Mouse (Mus musculus): ENCODE data around the gene Otop3. TPM values are rescaled to one million over a fixed set of nuclear protein-coding genes. Genes with fewer than 3 reads are reported as not detected.

The Otop3 gene
- polyA plus RNA-seq, 1 experiment from 2014 or later: 1.0 TPM

- Histone ChIP-seq H3K36me3 (ENCODE audit: control insufficient read depth, insufficient read depth, low read length) (no peaks in the 10 kb centered on the region), H3K9me3 (ENCODE audit: control insufficient read depth, low read depth, low read length) (no peaks in the 10 kb centered on the region), H3K4me2 (replicated peaks; ENCODE audit: low read depth, low read length) (no peak overlapping the region), H3K27me3 (ENCODE audit: control insufficient read depth, insufficient read depth, low read length) (peaks cover 12% of the 10 kb centered on the region), H3K4me1 (ENCODE audit: control insufficient read depth, insufficient read depth, low read length) (peaks cover 10% of the 10 kb centered on the region; the same call in 1 of the 2 replicates), H3K9ac (replicated peaks; ENCODE audit: low read depth, low read length) (no peak overlapping the region), H3K4me3 (ENCODE audit: low read depth, low read length) (no peak overlapping the region), H3K27ac (ENCODE audit: low read length) (peak overlapping the region; percentile 39; the same call in 1 of the 2 replicates)
- 78% methylated on average over 3 of the region's 3 CpGs for WGBS
- no peak for ATAC-seq (ENCODE audit: insufficient number of reproducible peaks, insufficient read depth, low FRiP score, low read depth)
Observed at GRCm38 (mm10) chr11:115364136-115364535, 29.6 kb downstream of the Otop3 start.

GRCm38 (mm10) chr11:115366039-115366705 lies 31.6 kb downstream of the Otop3 start:
- Histone ChIP-seq H3K9me3 (ENCODE audit: control insufficient read depth, low read depth, low read length) (no peaks in the 10 kb centered on the region), H3K27me3 (ENCODE audit: control insufficient read depth, insufficient read depth, low read length) (peaks cover 12% of the 10 kb centered on the region), H3K27ac (ENCODE audit: low read length) (peak overlapping the region; percentile 39; the same call in 1 of the 2 replicates), H3K4me2 (replicated peaks; ENCODE audit: low read depth, low read length) (peak overlapping the region; percentile 55), H3K36me3 (ENCODE audit: control insufficient read depth, insufficient read depth, low read length) (no peaks in the 10 kb centered on the region), H3K9ac (replicated peaks; ENCODE audit: low read depth, low read length) (no peak overlapping the region), H3K4me3 (ENCODE audit: low read depth, low read length) (peak overlapping the region; percentile 37), H3K4me1 (ENCODE audit: control insufficient read depth, insufficient read depth, low read length) (0 out of 2 replicates have a peak, but pooled peaks cover 8% of the 10 kb centered on the region)
- ATAC-seq (ENCODE audit: insufficient number of reproducible peaks, insufficient read depth, low FRiP score, low read depth): no peak
- whole genome bisulfite sequencing: 33% methylated on average over 7 of the region's 7 CpGs

- ATAC-seq (ENCODE audit: insufficient number of reproducible peaks, insufficient read depth, low FRiP score, low read depth): 0 out of 2 replicates have a peak, but pooled peaks have one; percentile 24
- no peaks in the 10 kb centered on the region for H3K36me3 ChIP-seq (ENCODE audit: control insufficient read depth, insufficient read depth, low read length)
- peaks cover 12% of the 10 kb centered on the region for H3K27me3 ChIP-seq (ENCODE audit: control insufficient read depth, insufficient read depth, low read length)
- WGBS: 5% methylated on average over 27 of the region's 28 CpGs
- peak overlapping the region; percentile 55 for H3K4me2 ChIP-seq (replicated peaks; ENCODE audit: low read depth, low read length)
- 0 out of 2 replicates have a peak overlapping the region, but pooled peaks have one; percentile 4 for H3K9ac ChIP-seq (replicated peaks; ENCODE audit: low read depth, low read length)
- H3K9me3 ChIP-seq (ENCODE audit: control insufficient read depth, low read depth, low read length): no peaks in the 10 kb centered on the region
- 0 out of 2 replicates have a peak, but pooled peaks cover 8% of the 10 kb centered on the region for H3K4me1 ChIP-seq (ENCODE audit: control insufficient read depth, insufficient read depth, low read length)
- H3K27ac ChIP-seq (ENCODE audit: low read length): peak overlapping the region; percentile 16; the same call in 1 of the 2 replicates
- peak overlapping the region; percentile 37 for H3K4me3 ChIP-seq (ENCODE audit: low read depth, low read length)
Observed at GRCm38 (mm10) chr11:115366706-115367394, 32.3 kb downstream of the Otop3 start.

GRCm38 (mm10) chr11:115367395-115367944 lies 32.9 kb downstream of the Otop3 start, which contains the start of gene Hid1:
Hid1 (minus strand) TSS chr11:115367756.
- 0 out of 2 replicates have a peak within 1 kb of the TSS, but pooled peaks have one; percentile 4 for H3K9ac ChIP-seq (replicated peaks; ENCODE audit: low read depth, low read length)
- H3K4me1 ChIP-seq (ENCODE audit: control insufficient read depth, insufficient read depth, low read length): 0 out of 2 replicates have a peak, but pooled peaks cover 8% of the 10 kb centered on the region
- WGBS: under 1% methylated on average over 39 of the region's 39 CpGs
- H3K4me3 ChIP-seq (ENCODE audit: low read depth, low read length): peak within 1 kb of the TSS; percentile 37
- ATAC-seq (ENCODE audit: insufficient number of reproducible peaks, insufficient read depth, low FRiP score, low read depth): peak; percentile 78
- no peaks in the 10 kb centered on the region for H3K36me3 ChIP-seq (ENCODE audit: control insufficient read depth, insufficient read depth, low read length)
- peaks cover 12% of the 10 kb centered on the region for H3K27me3 ChIP-seq (ENCODE audit: control insufficient read depth, insufficient read depth, low read length)
- H3K4me2 ChIP-seq (replicated peaks; ENCODE audit: low read depth, low read length): peak within 1 kb of the TSS; percentile 55
- no peaks in the 10 kb centered on the region for H3K9me3 ChIP-seq (ENCODE audit: control insufficient read depth, low read depth, low read length)
- peak within 1 kb of the TSS; percentile 16; the same call in 1 of the 2 replicates for H3K27ac ChIP-seq (ENCODE audit: low read length)

GRCm38 (mm10) chr11:115370368-115370767 lies 35.8 kb downstream of the Otop3 start:
- no peak for ATAC-seq (ENCODE audit: insufficient number of reproducible peaks, insufficient read depth, low FRiP score, low read depth)

GRCm38 (mm10) chr11:115371354-115371753 lies 36.8 kb downstream of the Otop3 start:
- no peak overlapping the region for H3K4me3 ChIP-seq (ENCODE audit: low read depth, low read length)
- WGBS: 54% methylated on average over 8 of the region's 8 CpGs
- ATAC-seq (ENCODE audit: insufficient number of reproducible peaks, insufficient read depth, low FRiP score, low read depth): no peak

More at GRCm38 (mm10) chr11:115370368-115370767, 35.8 kb downstream of the Otop3 start:
- peaks cover 15% of the 10 kb centered on the region for H3K27me3 ChIP-seq (ENCODE audit: control insufficient read depth, insufficient read depth, low read length)
- no peak overlapping the region for H3K27ac ChIP-seq (ENCODE audit: low read length)
- no peaks in the 10 kb centered on the region for H3K9me3 ChIP-seq (ENCODE audit: control insufficient read depth, low read depth, low read length)
- H3K36me3 ChIP-seq (ENCODE audit: control insufficient read depth, insufficient read depth, low read length): no peaks in the 10 kb centered on the region
- no peak overlapping the region for H3K4me2 ChIP-seq (replicated peaks; ENCODE audit: low read depth, low read length)
- 0 out of 2 replicates have a peak, but pooled peaks cover 16% of the 10 kb centered on the region for H3K4me1 ChIP-seq (ENCODE audit: control insufficient read depth, insufficient read depth, low read length)
- no peak overlapping the region for H3K4me3 ChIP-seq (ENCODE audit: low read depth, low read length)
- WGBS: 50% methylated on average over 7 of the region's 7 CpGs
- H3K9ac ChIP-seq (replicated peaks; ENCODE audit: low read depth, low read length): no peak overlapping the region

GRCm38 (mm10) chr11:115372015-115372414 lies 37.5 kb downstream of the Otop3 start:
- Histone ChIP-seq H3K9ac (replicated peaks; ENCODE audit: low read depth, low read length) (no peak overlapping the region), H3K36me3 (ENCODE audit: control insufficient read depth, insufficient read depth, low read length) (no peaks in the 10 kb centered on the region), H3K27me3 (ENCODE audit: control insufficient read depth, insufficient read depth, low read length) (peaks cover 10% of the 10 kb centered on the region; the same call in 1 of the 2 replicates), H3K4me2 (replicated peaks; ENCODE audit: low read depth, low read length) (no peak overlapping the region), H3K9me3 (ENCODE audit: control insufficient read depth, low read depth, low read length) (no peaks in the 10 kb centered on the region), H3K4me3 (ENCODE audit: low read depth, low read length) (no peak overlapping the region), H3K4me1 (ENCODE audit: control insufficient read depth, insufficient read depth, low read length) (0 out of 2 replicates have a peak, but pooled peaks cover 12% of the 10 kb centered on the region), H3K27ac (ENCODE audit: low read length) (no peak overlapping the region)
- WGBS: 49% methylated on average over 1 of the region's 1 CpGs
- peak; percentile 42; the same call in 1 of the 2 replicates for ATAC-seq (ENCODE audit: insufficient number of reproducible peaks, insufficient read depth, low FRiP score, low read depth)

More at GRCm38 (mm10) chr11:115371354-115371753, 36.8 kb downstream of the Otop3 start:
- H3K36me3 ChIP-seq (ENCODE audit: control insufficient read depth, insufficient read depth, low read length): no peaks in the 10 kb centered on the region
- no peak overlapping the region for H3K27ac ChIP-seq (ENCODE audit: low read length)
- H3K4me1 ChIP-seq (ENCODE audit: control insufficient read depth, insufficient read depth, low read length): 0 out of 2 replicates have a peak, but pooled peaks cover 16% of the 10 kb centered on the region
- H3K9ac ChIP-seq (replicated peaks; ENCODE audit: low read depth, low read length): no peak overlapping the region
- no peaks in the 10 kb centered on the region for H3K9me3 ChIP-seq (ENCODE audit: control insufficient read depth, low read depth, low read length)
- H3K4me2 ChIP-seq (replicated peaks; ENCODE audit: low read depth, low read length): no peak overlapping the region
- peaks cover 14% of the 10 kb centered on the region for H3K27me3 ChIP-seq (ENCODE audit: control insufficient read depth, insufficient read depth, low read length)

GRCm38 (mm10) chr11:115372737-115373136 lies 38.2 kb downstream of the Otop3 start:
- Histone ChIP-seq H3K4me2 (replicated peaks; ENCODE audit: low read depth, low read length) (no peak overlapping the region), H3K27me3 (ENCODE audit: control insufficient read depth, insufficient read depth, low read length) (peaks cover 7% of the 10 kb centered on the region; the same call in 1 of the 2 replicates), H3K4me1 (ENCODE audit: control insufficient read depth, insufficient read depth, low read length) (0 out of 2 replicates have a peak, but pooled peaks cover 9% of the 10 kb centered on the region), H3K4me3 (ENCODE audit: low read depth, low read length) (no peak overlapping the region), H3K36me3 (ENCODE audit: control insufficient read depth, insufficient read depth, low read length) (no peaks in the 10 kb centered on the region), H3K9ac (replicated peaks; ENCODE audit: low read depth, low read length) (no peak overlapping the region), H3K27ac (ENCODE audit: low read length) (no peak overlapping the region), H3K9me3 (ENCODE audit: control insufficient read depth, low read depth, low read length) (no peaks in the 10 kb centered on the region)
- ATAC-seq (ENCODE audit: insufficient number of reproducible peaks, insufficient read depth, low FRiP score, low read depth): no peak
- WGBS: 54% methylated on average over 2 of the region's 2 CpGs

Measured in stomach, embryonic 14.5 days (tissue).